Comparison of ENCODE assay signal across 21 mouse cellular contexts in the genomic region with DNA sequence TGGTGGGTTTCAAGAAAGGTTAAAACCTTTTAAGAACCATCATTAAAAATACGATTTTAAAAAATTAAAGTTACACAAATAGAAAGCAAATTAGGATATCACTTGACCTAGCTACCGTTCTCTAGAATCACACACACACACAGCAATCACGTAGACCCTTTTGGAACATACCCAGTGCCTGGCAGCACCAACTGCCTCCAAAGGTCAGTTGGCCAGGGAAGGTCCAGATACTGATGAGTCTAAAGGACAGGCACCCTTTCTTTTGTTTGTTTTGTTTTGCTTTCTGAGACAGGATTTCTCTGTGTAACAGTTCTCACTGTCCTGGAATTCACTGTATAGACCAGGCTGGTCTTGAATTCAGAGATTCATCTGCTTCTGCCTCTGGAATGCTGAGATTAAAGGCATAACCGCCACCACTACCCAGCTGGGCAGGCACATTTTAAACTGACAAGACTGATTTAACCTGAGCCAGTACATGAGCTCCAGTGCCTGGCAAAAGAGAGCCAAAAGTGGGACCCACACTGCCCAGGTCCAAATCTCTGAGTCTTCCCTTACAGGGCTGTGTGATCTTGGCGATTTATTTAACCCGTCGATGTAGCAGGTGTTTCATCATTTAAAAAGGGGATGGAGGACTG.
DNase-seq lines count a peak whose midpoint lies in the region; ATAC-seq lines count a peak whose summit lies in the region.
"Had no signal": no experiment of that assay in that cellular context is flagged by ENCODE, and none has a peak within 500 bp of the region (broad histone marks: within the 10 kb centered on the region; RNA-seq: fewer than 3 reads in every experiment).

No protein-coding gene starts in this region.

- DNase-seq in heart, embryonic 10.5 days (ENCODE audit: low spot score): peak; percentile 54
- DNase-seq in heart, postnatal 25 days (ENCODE audit: low spot score): no peak
- peak; percentile 33 to 38 for DNase-seq in kidney, adult 8-10 months
- no peak for DNase-seq in cerebellum, adult 9-10 months
- DNase-seq: adrenal gland, adult 2 months; adrenal gland, postnatal 25 days; cerebellum, adult 2 months; cerebellum, postnatal 14 days; embryo, embryonic 11 days; gastrocnemius, postnatal 10 days; heart, postnatal 4 days had no signal

- no peak overlapping the region for H3K27ac ChIP-seq in heart, embryonic 10.5 days
- no peak overlapping the region for H3K27ac ChIP-seq in kidney, embryonic 15.5 days
- H3K27ac ChIP-seq in neural tube, embryonic 14.5 days (ENCODE audit: low read depth, low read length): 0 out of 2 replicates have a peak overlapping the region, but pooled peaks have one; percentile 16
- H3K27ac ChIP-seq in neural tube, embryonic 15.5 days (replicated peaks): no peak overlapping the region
- H3K27ac ChIP-seq: embryonic facial prominence, embryonic 13.5 days; forebrain, embryonic 12.5 days; heart, embryonic 13.5 days; hindbrain, embryonic 12.5 days had no signal

- intact Hi-C loops in heart, postnatal 25 days (cut with DNase I): no loop called here

- H3K9ac ChIP-seq in kidney, embryonic 15.5 days: no peak overlapping the region
- H3K9ac ChIP-seq in neural tube, embryonic 14.5 days (replicated peaks; ENCODE audit: low read depth, low read length): no peak overlapping the region
- H3K9ac ChIP-seq in neural tube, embryonic 15.5 days (replicated peaks): no peak overlapping the region
- H3K9ac ChIP-seq: embryonic facial prominence, embryonic 13.5 days; forebrain, embryonic 12.5 days; heart, embryonic 13.5 days; hindbrain, embryonic 12.5 days had no signal

- H3K9me3 ChIP-seq in heart, embryonic 10.5 days: 0 out of 2 replicates have a peak, but pooled peaks cover 4% of the 10 kb centered on the region
- H3K9me3 ChIP-seq in kidney, embryonic 15.5 days (replicated peaks): no peaks in the 10 kb centered on the region
- H3K9me3 ChIP-seq in neural tube, embryonic 14.5 days (ENCODE audit: control insufficient read depth, low read length): no peaks in the 10 kb centered on the region
- H3K9me3 ChIP-seq in neural tube, embryonic 15.5 days (replicated peaks): no peaks in the 10 kb centered on the region
- H3K9me3 ChIP-seq: hindbrain, embryonic 12.5 days had no signal

- H3K4me2 ChIP-seq in kidney, embryonic 15.5 days: no peak overlapping the region
- no peak overlapping the region for H3K4me2 ChIP-seq in neural tube, embryonic 14.5 days (ENCODE audit: low read depth, low read length)
- H3K4me2 ChIP-seq in neural tube, embryonic 15.5 days: no peak overlapping the region
- H3K4me2 ChIP-seq: heart, embryonic 13.5 days; hindbrain, embryonic 12.5 days had no signal

- H3K27me3 ChIP-seq in heart, embryonic 10.5 days (ENCODE audit: insufficient read depth, poor library complexity, severe bottlenecking): no peaks in the 10 kb centered on the region
- 0 out of 2 replicates have a peak, but pooled peaks cover 4% of the 10 kb centered on the region for H3K27me3 ChIP-seq in kidney, embryonic 15.5 days
- no peaks in the 10 kb centered on the region for H3K27me3 ChIP-seq in neural tube, embryonic 14.5 days (ENCODE audit: control insufficient read depth, insufficient read depth, low read length)
- H3K27me3 ChIP-seq in neural tube, embryonic 15.5 days (replicated peaks): no peaks in the 10 kb centered on the region
- H3K27me3 ChIP-seq: CH12.LX; embryonic facial prominence, embryonic 13.5 days; hindbrain, embryonic 12.5 days had no signal

- WGBS in heart, embryonic 10.5 days: 79% methylated on average over 7 of the region's 7 CpGs
- 79% methylated on average over 7 of the region's 7 CpGs for WGBS in kidney, embryonic 15.5 days
- 82% methylated on average over 7 of the region's 7 CpGs for WGBS in neural tube, embryonic 14.5 days
- WGBS in neural tube, embryonic 15.5 days: 87% methylated on average over 7 of the region's 7 CpGs

- H3K36me3 ChIP-seq in heart, embryonic 10.5 days: no peaks in the 10 kb centered on the region
- H3K36me3 ChIP-seq in kidney, embryonic 15.5 days: no peaks in the 10 kb centered on the region
- H3K36me3 ChIP-seq in neural tube, embryonic 14.5 days (ENCODE audit: control insufficient read depth, insufficient read depth, low read length): no peaks in the 10 kb centered on the region
- H3K36me3 ChIP-seq in neural tube, embryonic 15.5 days: no peaks in the 10 kb centered on the region
- H3K36me3 ChIP-seq: embryonic facial prominence, embryonic 13.5 days; forebrain, embryonic 12.5 days; heart, embryonic 13.5 days; hindbrain, embryonic 12.5 days had no signal

- ATAC-seq in kidney, embryonic 15.5 days (replicated peaks; ENCODE audit: low FRiP score): no peak
- ATAC-seq in neural tube, embryonic 14.5 days (ENCODE audit: low read depth): no peak
- no peak for ATAC-seq in neural tube, embryonic 15.5 days (ENCODE audit: low FRiP score)
- ATAC-seq: forebrain, embryonic 16.5 days; hindbrain, embryonic 16.5 days had no signal

- H3K4me3 ChIP-seq in heart, embryonic 10.5 days: no peak overlapping the region
- H3K4me3 ChIP-seq in kidney, embryonic 15.5 days (replicated peaks): no peak overlapping the region
- no peak overlapping the region for H3K4me3 ChIP-seq in neural tube, embryonic 14.5 days (ENCODE audit: low read depth, low read length)
- H3K4me3 ChIP-seq in neural tube, embryonic 15.5 days (replicated peaks): no peak overlapping the region
- H3K4me3 ChIP-seq: embryonic facial prominence, embryonic 13.5 days; forebrain, embryonic 12.5 days; heart, embryonic 13.5 days; hindbrain, embryonic 12.5 days had no signal

- H3K4me1 ChIP-seq in heart, embryonic 10.5 days: peaks cover 12% of the 10 kb centered on the region; the same call in 1 of the 2 replicates
- H3K4me1 ChIP-seq in kidney, embryonic 15.5 days: 0 out of 2 replicates have a peak, but pooled peaks cover 2% of the 10 kb centered on the region
- H3K4me1 ChIP-seq in neural tube, embryonic 14.5 days (ENCODE audit: control insufficient read depth, insufficient read depth, low read length): no peaks in the 10 kb centered on the region
- H3K4me1 ChIP-seq in neural tube, embryonic 15.5 days: peaks cover 6% of the 10 kb centered on the region; the same call in 1 of the 2 replicates
- H3K4me1 ChIP-seq: heart, embryonic 13.5 days; hindbrain, embryonic 12.5 days had no signal

Comparison
In these comparisons a context has a peak if more than half of its experiments do, and no peak if none do; other contexts are left out.
1. DNase-seq: peak in heart, embryonic 10.5 days (single experiment) and kidney, adult 8-10 months (2 of 2); none in heart, postnatal 25 days (single experiment) and cerebellum, adult 9-10 months (single experiment).